Mouse (Mus musculus) embryonic facial prominence, embryonic 12.5 days (tissue): ENCODE measurements around the gene Acot7. TPM values are rescaled to one million over a fixed set of nuclear protein-coding genes. Genes with fewer than 3 reads are reported as not detected.

ENCODE experiments used
- ATAC-seq: fragments of 200-750 bp; cut with Nextera tagmentation; 2 replicates; pipeline ENCODE4 v1.8.0; 2017; ENCODE audit not compliant: insufficient number of reproducible peaks, insufficient read depth, low FRiP score, low TSS enrichment
- H3K27ac ChIP-seq: fragments of 300-500 bp; sonication (generic); 2 replicates; pipeline ENCODE4 v1.5.1; 2016; ENCODE audit warnings: mild to moderate bottlenecking
- H3K27me3 ChIP-seq: fragments of 300-500 bp; sonication (generic); 2 replicates; pipeline ENCODE4 v1.6.1; 2016; ENCODE audit warnings: mild to moderate bottlenecking, moderate library complexity
- H3K36me3 ChIP-seq: fragments of 300-500 bp; sonication (generic); 2 replicates; pipeline ENCODE4 v1.6.1; 2016; ENCODE audit warnings: mild to moderate bottlenecking
- H3K4me1 ChIP-seq: fragments of 300-500 bp; sonication (generic); 2 replicates; pipeline ENCODE4 v1.6.1; 2016
- H3K4me2 ChIP-seq: fragments of 300-500 bp; sonication (generic); replicated peaks from 2 replicates; pipeline ENCODE4 v1.6.1; 2016; ENCODE audit warnings: mild to moderate bottlenecking, moderate library complexity
- H3K4me3 ChIP-seq: fragments of 300-500 bp; sonication (generic); 2 replicates; pipeline ENCODE4 v1.5.1; 2016; ENCODE audit warnings: mild to moderate bottlenecking
- H3K9ac ChIP-seq: fragments of 300-500 bp; sonication (generic); 2 replicates; pipeline ENCODE4 v1.6.1; 2016; ENCODE audit warnings: mild to moderate bottlenecking, moderate library complexity
- H3K9me3 ChIP-seq: fragments of 300-500 bp; sonication (generic); 2 replicates; pipeline ENCODE4 v1.6.1; 2016; ENCODE audit warnings: mild to moderate bottlenecking, moderate library complexity
- WGBS: fragments of 180-500 bp; shearing (Covaris S2); methylation state at CpG from one replicate; pipeline ENCODE4 v1.1.7; 2016; 5-methylcytosine and 5-hydroxymethylcytosine counted together
- polyA plus RNA-seq: library from polyadenylated mRNA; unstranded; fragments of >200 nt; fragmentation: Nextera tagmentation; extraction: Ambion mirVana; gene quantifications from 2 replicates; pipeline ENCODE4 v1.2.1, GENCODE M21; 2016

Gene Acot7
- polyA plus RNA-seq, 1 experiment from 2014 or later = 57.9 TPM

GRCm38 (mm10) chr4:152232411-152232903 lies 54.5 kb downstream of the Acot7 start:
- no peak for ATAC-seq
- Histone ChIP-seq H3K27ac (no peak overlapping the region), H3K9ac (no peak overlapping the region), H3K27me3 (no peaks in the 10 kb centered on the region), H3K4me2 (no peak overlapping the region), H3K4me3 (no peak overlapping the region), H3K36me3 (no peaks in the 10 kb centered on the region), H3K4me1 (peaks cover 6% of the 10 kb centered on the region), H3K9me3 (no peaks in the 10 kb centered on the region)
- 89% methylated on average over 4 of the region's 4 CpGs for WGBS

- H3K4me1 ChIP-seq = no peaks in the 10 kb centered on the region; the same call in 1 of the 2 replicates
- H3K36me3 ChIP-seq = no peaks in the 10 kb centered on the region
- no peak for ATAC-seq
- H3K27me3 ChIP-seq = no peaks in the 10 kb centered on the region
- no peaks in the 10 kb centered on the region for H3K9me3 ChIP-seq
- H3K4me2 ChIP-seq = no peak overlapping the region
- no peak overlapping the region for H3K27ac ChIP-seq
- no peak overlapping the region for H3K9ac ChIP-seq
- WGBS = 55% methylated on average over 4 of the region's 4 CpGs
- no peak overlapping the region for H3K4me3 ChIP-seq
These were observed 62.0 kb downstream of the Acot7 start for GRCm38 (mm10) chr4:152239974-152240373.

DNA sequence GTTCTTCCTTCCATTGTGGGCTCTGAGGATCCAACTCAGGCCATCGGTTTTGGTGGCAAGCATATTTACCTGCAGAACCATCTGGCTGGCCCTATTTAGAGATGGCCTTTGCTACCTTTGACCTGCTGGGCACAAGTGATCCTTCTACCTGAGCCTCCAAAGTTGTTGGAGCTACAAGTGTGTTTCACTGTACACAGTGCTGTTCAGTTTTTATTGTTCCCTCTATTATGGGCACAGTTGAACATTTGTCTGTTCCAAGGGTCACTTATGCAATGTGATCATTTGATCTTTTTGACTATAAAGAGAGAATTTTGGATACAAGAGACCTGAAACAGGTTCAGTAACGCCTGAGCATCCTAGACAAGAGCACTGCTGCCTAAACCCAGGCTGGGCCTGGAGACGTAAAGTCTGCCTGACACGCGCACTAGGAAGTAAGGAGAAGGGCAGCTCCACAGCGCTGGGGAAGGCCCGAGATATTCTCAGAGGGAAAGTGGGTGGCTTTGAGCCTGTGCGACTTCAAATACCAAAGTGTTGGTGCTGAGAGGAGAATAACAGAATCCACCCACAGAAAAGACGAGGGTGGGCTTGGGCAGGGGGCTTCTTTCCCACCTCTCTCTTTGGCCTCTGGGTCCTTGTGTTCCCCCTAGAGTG lies 65.4 kb downstream of the Acot7 start:
- no peak for ATAC-seq
- Histone ChIP-seq H3K36me3 (no peaks in the 10 kb centered on the region), H3K27me3 (no peaks in the 10 kb centered on the region), H3K27ac (no peak overlapping the region), H3K4me3 (no peak overlapping the region), H3K9me3 (no peaks in the 10 kb centered on the region), H3K4me1 (no peaks in the 10 kb centered on the region; the same call in 1 of the 2 replicates), H3K9ac (no peak overlapping the region), H3K4me2 (no peak overlapping the region)
- WGBS = 77% methylated on average over 9 of the region's 9 CpGs

DNA sequence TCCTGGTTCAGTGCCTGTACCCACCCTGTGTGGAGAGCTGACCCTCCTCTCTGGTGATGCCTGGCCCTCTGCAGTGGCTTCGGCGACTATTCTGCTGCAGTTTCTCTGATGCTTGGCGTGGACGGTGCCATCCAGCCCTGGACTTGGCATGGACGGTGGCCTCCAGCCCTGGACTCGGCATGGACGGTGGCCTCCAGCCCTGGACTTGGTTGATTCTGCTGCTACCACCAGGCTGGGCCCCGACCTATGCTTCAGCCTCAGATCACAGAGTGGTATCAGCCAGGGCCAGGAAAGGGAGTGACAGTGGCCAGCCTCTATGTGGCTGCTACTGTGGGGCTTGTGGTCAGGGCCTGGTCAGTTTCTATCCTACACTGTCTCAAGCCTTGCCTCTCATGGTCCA lies 66.0 kb downstream of the Acot7 start:
- H3K4me2 ChIP-seq = no peak overlapping the region
- no peaks in the 10 kb centered on the region for H3K27me3 ChIP-seq
- H3K36me3 ChIP-seq = no peaks in the 10 kb centered on the region
- no peak overlapping the region for H3K4me3 ChIP-seq
- ATAC-seq = no peak
- no peak overlapping the region for H3K9ac ChIP-seq
- H3K9me3 ChIP-seq = no peaks in the 10 kb centered on the region
- 91% methylated on average over 8 of the region's 8 CpGs for WGBS
- no peaks in the 10 kb centered on the region; the same call in 1 of the 2 replicates for H3K4me1 ChIP-seq
- no peak overlapping the region for H3K27ac ChIP-seq

GRCm38 (mm10) chr4:152244545-152245522 lies 66.9 kb downstream of the Acot7 start:
- no peak overlapping the region for H3K4me3 ChIP-seq
- no peaks in the 10 kb centered on the region for H3K36me3 ChIP-seq
- no peak overlapping the region for H3K9ac ChIP-seq
- no peaks in the 10 kb centered on the region; the same call in 1 of the 2 replicates for H3K4me1 ChIP-seq
- no peaks in the 10 kb centered on the region for H3K27me3 ChIP-seq
- no peak for ATAC-seq
- H3K4me2 ChIP-seq = no peak overlapping the region
- no peaks in the 10 kb centered on the region for H3K9me3 ChIP-seq
- 68% methylated on average over 11 of the region's 11 CpGs for WGBS
- no peak overlapping the region for H3K27ac ChIP-seq

- H3K36me3 ChIP-seq = no peaks in the 10 kb centered on the region
- H3K4me2 ChIP-seq = no peak overlapping the region
- no peaks in the 10 kb centered on the region for H3K27me3 ChIP-seq
- H3K9me3 ChIP-seq = no peaks in the 10 kb centered on the region
- no peak for ATAC-seq
- H3K4me3 ChIP-seq = no peak overlapping the region
- no peak overlapping the region for H3K27ac ChIP-seq
- 70% methylated on average over 6 of the region's 6 CpGs for WGBS
- H3K4me1 ChIP-seq = no peaks in the 10 kb centered on the region
- no peak overlapping the region for H3K9ac ChIP-seq
These were observed 68.1 kb downstream of the Acot7 start for GRCm38 (mm10) chr4:152246011-152246410.

DNA sequence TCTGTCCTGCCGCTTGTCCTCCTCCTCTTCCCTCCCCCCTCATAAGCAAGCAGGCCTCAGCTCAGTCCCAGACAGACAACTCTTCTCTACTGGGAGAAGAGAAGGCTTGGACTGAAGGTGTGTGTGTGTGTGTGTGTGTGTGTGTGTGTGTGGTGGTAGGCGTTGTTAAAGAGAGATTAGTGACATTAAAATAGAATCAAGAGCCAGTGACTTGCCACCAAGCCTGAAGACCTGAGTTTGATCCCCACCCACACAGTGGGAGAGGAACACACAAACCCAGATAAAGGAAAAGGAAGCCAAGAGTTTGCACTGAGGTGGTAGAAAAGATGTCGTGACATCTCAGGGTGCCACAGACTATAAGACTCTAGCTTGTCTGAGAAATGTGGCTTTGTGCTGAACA lies 69.3 kb downstream of the Acot7 start:
- no peaks in the 10 kb centered on the region for H3K36me3 ChIP-seq
- H3K4me3 ChIP-seq = no peak overlapping the region
- H3K9me3 ChIP-seq = no peaks in the 10 kb centered on the region
- no peak overlapping the region for H3K4me2 ChIP-seq
- no peaks in the 10 kb centered on the region for H3K27me3 ChIP-seq
- H3K9ac ChIP-seq = no peak overlapping the region
- H3K4me1 ChIP-seq = no peaks in the 10 kb centered on the region
- 79% methylated on average over 3 of the region's 3 CpGs for WGBS
- H3K27ac ChIP-seq = no peak overlapping the region
- ATAC-seq = no peak

DNA sequence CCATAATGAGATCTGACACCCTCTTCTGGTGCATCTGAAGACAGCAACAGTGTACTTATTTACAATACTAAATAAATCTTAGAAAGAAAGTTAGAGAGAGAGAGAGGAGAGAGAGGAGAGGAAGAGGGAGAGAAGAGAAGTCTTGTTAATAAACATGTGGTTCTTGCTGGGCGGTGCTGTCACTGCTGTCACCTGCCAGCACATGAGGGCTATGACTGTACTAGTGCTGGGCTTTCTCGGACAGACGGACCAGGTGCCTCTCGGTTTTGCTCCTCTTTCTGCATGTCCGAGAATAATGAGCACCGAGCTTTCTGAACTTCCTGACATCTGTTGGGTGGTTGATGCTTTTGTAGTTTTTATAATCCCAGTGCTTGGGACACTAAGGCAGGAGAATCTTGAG lies 72.7 kb downstream of the Acot7 start:
- H3K4me2 ChIP-seq = no peak overlapping the region
- no peak for ATAC-seq
- no peak overlapping the region for H3K9ac ChIP-seq
- WGBS = 87% methylated on average over 6 of the region's 6 CpGs
- H3K4me3 ChIP-seq = no peak overlapping the region
- no peaks in the 10 kb centered on the region for H3K36me3 ChIP-seq
- no peaks in the 10 kb centered on the region for H3K27me3 ChIP-seq
- no peaks in the 10 kb centered on the region for H3K9me3 ChIP-seq
- H3K27ac ChIP-seq = no peak overlapping the region
- H3K4me1 ChIP-seq = 0 out of 2 replicates have a peak, but pooled peaks cover 4% of the 10 kb centered on the region

DNA sequence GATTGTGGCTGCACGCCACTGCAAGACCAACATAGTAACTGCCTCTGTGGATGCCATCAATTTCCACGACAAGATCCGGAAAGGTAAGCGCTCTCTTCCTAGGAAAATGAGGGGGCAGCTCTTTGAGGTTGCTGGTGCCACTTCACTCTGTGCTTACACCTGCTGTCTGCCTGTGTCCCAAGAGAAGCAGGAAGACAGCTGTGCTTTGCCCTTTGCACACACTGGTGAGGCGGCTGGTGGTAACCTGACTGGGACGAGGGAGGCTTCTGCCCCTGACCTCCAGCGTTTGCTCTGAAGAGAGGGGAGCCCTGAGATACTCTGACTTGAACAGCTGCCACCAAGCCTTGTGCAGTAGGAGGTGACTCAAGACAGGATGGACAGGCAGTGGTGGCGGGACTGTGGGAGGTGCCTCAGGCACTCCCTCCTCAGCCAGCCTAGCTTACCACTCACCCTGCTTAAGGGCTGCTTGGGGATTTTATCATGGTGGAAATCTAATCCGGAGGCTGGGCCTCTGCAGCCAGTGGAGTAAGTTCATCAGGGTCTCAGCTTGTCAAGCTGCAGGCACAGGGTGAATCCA lies 75.3 kb downstream of the Acot7 start:
- ATAC-seq = no peak; the same call in 1 of the 2 replicates
- no peaks in the 10 kb centered on the region for H3K27me3 ChIP-seq
- no peak overlapping the region for H3K27ac ChIP-seq
- 0 out of 2 replicates have a peak, but pooled peaks cover 4% of the 10 kb centered on the region for H3K4me1 ChIP-seq
- H3K9me3 ChIP-seq = no peaks in the 10 kb centered on the region
- H3K36me3 ChIP-seq = no peaks in the 10 kb centered on the region
- no peak overlapping the region for H3K9ac ChIP-seq
- no peak overlapping the region for H3K4me2 ChIP-seq
- WGBS = 67% methylated on average over 9 of the region's 9 CpGs
- no peak overlapping the region for H3K4me3 ChIP-seq

DNA sequence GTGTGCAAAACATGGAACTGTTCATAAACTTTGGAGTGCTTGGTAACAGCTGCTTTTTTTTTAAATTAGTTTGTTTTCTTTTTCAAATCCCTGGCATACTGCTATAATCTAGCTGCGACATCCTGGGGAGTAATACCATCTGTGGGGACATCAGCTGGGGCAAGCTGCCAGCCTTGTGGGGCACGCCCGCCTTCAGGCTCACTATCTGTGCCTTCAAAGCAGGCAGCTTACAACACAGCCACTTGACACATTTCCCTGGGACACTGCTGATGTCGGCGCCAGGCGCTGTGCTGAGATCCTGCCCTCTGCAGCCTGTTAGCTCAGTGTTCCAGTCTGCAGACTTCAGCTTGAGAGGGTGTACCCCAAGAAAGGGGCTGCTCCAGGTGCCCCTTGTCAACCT lies 79.1 kb downstream of the Acot7 start:
- Histone ChIP-seq H3K4me3 (no peak overlapping the region), H3K27me3 (no peaks in the 10 kb centered on the region), H3K27ac (no peak overlapping the region), H3K36me3 (no peaks in the 10 kb centered on the region), H3K4me2 (no peak overlapping the region), H3K9ac (no peak overlapping the region), H3K9me3 (no peaks in the 10 kb centered on the region), H3K4me1 (peaks cover 12% of the 10 kb centered on the region; the same call in 1 of the 2 replicates)
- ATAC-seq = no peak
- WGBS = 64% methylated on average over 6 of the region's 6 CpGs

GRCm38 (mm10) chr4:152260451-152260850 lies 82.5 kb downstream of the Acot7 start:
- Histone ChIP-seq H3K4me1 (peaks cover 34% of the 10 kb centered on the region), H3K36me3 (no peaks in the 10 kb centered on the region), H3K27ac (no peak overlapping the region), H3K4me2 (no peak overlapping the region), H3K4me3 (no peak overlapping the region), H3K9ac (no peak overlapping the region), H3K9me3 (no peaks in the 10 kb centered on the region), H3K27me3 (no peaks in the 10 kb centered on the region)
- no peak for ATAC-seq
- WGBS = 89% methylated on average over 8 of the region's 8 CpGs
